Mouse (Mus musculus): ENCODE measurements around the gene Zfp385c. TPM values are rescaled to one million over a fixed set of nuclear protein-coding genes. Genes with fewer than 3 reads are reported as not detected.

The Zfp385c gene
- polyA plus RNA-seq, 1 experiment from 2014 or later, result 0.41 TPM

Other genes starting within 250 kb of the Zfp385c start
- gene Klhl11, start 219.7 kb downstream of the Zfp385c start, polyA plus RNA-seq (2016; fragmentation: Nextera tagmentation; extraction: Ambion mirVana), result 8.2 and 10.0 TPM in 2 replicates
- gene Acly, start 164.5 kb downstream of the Zfp385c start, polyA plus RNA-seq (2016; fragmentation: Nextera tagmentation; extraction: Ambion mirVana), result 287 and 294 TPM in 2 replicates
- gene Ttc25, start 146.8 kb downstream of the Zfp385c start, polyA plus RNA-seq (2016; fragmentation: Nextera tagmentation; extraction: Ambion mirVana), result 1.4 and 1.5 TPM in 2 replicates
- 15.3 and 17.5 TPM in 2 replicates for gene Cnp, start 117.6 kb downstream of the Zfp385c start, polyA plus RNA-seq (2016; fragmentation: Nextera tagmentation; extraction: Ambion mirVana)
- gene Nkiras2, start 73.2 kb downstream of the Zfp385c start, polyA plus RNA-seq (2016; fragmentation: Nextera tagmentation; extraction: Ambion mirVana), result 83.1 and 91.8 TPM in 2 replicates
- gene Dnajc7, start 72.3 kb downstream of the Zfp385c start, polyA plus RNA-seq (2016; fragmentation: Nextera tagmentation; extraction: Ambion mirVana), result 286 and 289 TPM in 2 replicates
- 3.1 and 3.8 TPM in 2 replicates for gene Dhx58, start 11.8 kb upstream of the Zfp385c start, polyA plus RNA-seq (2016; fragmentation: Nextera tagmentation; extraction: Ambion mirVana)
- gene Kat2a, start 20.0 kb upstream of the Zfp385c start, polyA plus RNA-seq (2016; fragmentation: Nextera tagmentation; extraction: Ambion mirVana), result 76.3 and 78.5 TPM in 2 replicates
- 0.24 and 0.30 TPM in 2 replicates for gene Hspb9, start 21.4 kb upstream of the Zfp385c start, polyA plus RNA-seq (2016; fragmentation: Nextera tagmentation; extraction: Ambion mirVana)
- gene Rab5c, start 45.8 kb upstream of the Zfp385c start, polyA plus RNA-seq (2016; fragmentation: Nextera tagmentation; extraction: Ambion mirVana), result 13.2 and 14.9 TPM in 2 replicates
- 0.62 and 0.78 TPM in 2 replicates for gene Kcnh4, start 67.5 kb upstream of the Zfp385c start, polyA plus RNA-seq (2016; fragmentation: Nextera tagmentation; extraction: Ambion mirVana)
- gene Hcrt, start 70.5 kb upstream of the Zfp385c start, polyA plus RNA-seq (2016; fragmentation: Nextera tagmentation; extraction: Ambion mirVana), result not detected in 2 replicates
- gene Ghdc, start 78.5 kb upstream of the Zfp385c start, polyA plus RNA-seq (2016; fragmentation: Nextera tagmentation; extraction: Ambion mirVana), result 2.8 and 3.0 TPM in 2 replicates
- 14.9 and 16.2 TPM in 2 replicates for gene Stat5b, start 158.3 kb upstream of the Zfp385c start, polyA plus RNA-seq (2016; fragmentation: Nextera tagmentation; extraction: Ambion mirVana)
- 1.7 TPM in 2 replicates for gene Stat5a, start 166.9 kb upstream of the Zfp385c start, polyA plus RNA-seq (2016; fragmentation: Nextera tagmentation; extraction: Ambion mirVana)
- gene Stat3, start 247.1 kb upstream of the Zfp385c start, polyA plus RNA-seq (2016; fragmentation: Nextera tagmentation; extraction: Ambion mirVana), result 15.0 and 15.6 TPM in 2 replicates

Measured in forebrain, embryonic 10.5 days (tissue).